Mouse (Mus musculus) megakaryocyte, embryonic 14.5 days (primary cell): ENCODE measurements around the gene Inpp5a.

Source experiments
- FLI1 ChIP-seq: IDR thresholded peaks from 2 replicates; pipeline ENCODE4 v1.6.1; 2012; ENCODE audit warnings: low read length, inconsistent platforms, mixed read lengths
- GATA1 ChIP-seq: IDR thresholded peaks from 3 replicates; pipeline ENCODE4 v1.6.1; 2012; ENCODE audit warnings: mixed read lengths, low read length, inconsistent platforms, borderline replicate concordance

GRCm38 (mm10) chr7:139563425-139563824 is 174.5 kb downstream of the Inpp5a start:
- TF ChIP-seq GATA1 (no peak), FLI1 (no peak)
